Mouse (Mus musculus): ENCODE measurements at regions not wholly inside any gene's neighbourhood (a gene's known extent, or its start where the extent isn't known, plus 50 kb on each side); places are given as distances from the start of the nearest gene placed in this dataset.

- no peak for DNase-seq (ENCODE audit: low spot score)
Measured at GRCm38 (mm10) chr3:33902431-33902830, 58.3 kb upstream of the Ccdc39 start.

- no peak for DNase-seq (ENCODE audit: low spot score)
Measured at GRCm38 (mm10) chr3:33903326-33903725, 59.2 kb upstream of the Ccdc39 start.

GRCm38 (mm10) chr3:33903816-33904215 is 59.7 kb upstream of the Ccdc39 start:
- no peak for DNase-seq (ENCODE audit: low spot score)

GRCm38 (mm10) chr3:33904854-33905678 is 61.0 kb upstream of the Ccdc39 start:
- no peak for DNase-seq (ENCODE audit: low spot score)

GRCm38 (mm10) chr3:33905679-33906007 is 61.5 kb upstream of the Ccdc39 start:
- DNase-seq (ENCODE audit: low spot score) = no peak

GRCm38 (mm10) chr3:33907061-33907460 is 63.0 kb upstream of the Ccdc39 start:
- no peak for DNase-seq (ENCODE audit: low spot score)

GRCm38 (mm10) chr3:33911559-33911958 is 67.4 kb upstream of the Ccdc39 start:
- no peak for DNase-seq (ENCODE audit: low spot score)

GRCm38 (mm10) chr3:33913470-33913869 is 69.4 kb upstream of the Ccdc39 start:
- no peak for DNase-seq (ENCODE audit: low spot score)

GRCm38 (mm10) chr3:33914386-33914785 is 70.3 kb upstream of the Ccdc39 start:
- no peak for DNase-seq (ENCODE audit: low spot score)

GRCm38 (mm10) chr3:33915777-33916176 is 71.7 kb upstream of the Ccdc39 start:
- no peak for DNase-seq (ENCODE audit: low spot score)

GRCm38 (mm10) chr3:33916318-33916717 is 72.2 kb upstream of the Ccdc39 start:
- no peak for DNase-seq (ENCODE audit: low spot score)

GRCm38 (mm10) chr3:33916818-33917217 is 72.7 kb upstream of the Ccdc39 start:
- no peak for DNase-seq (ENCODE audit: low spot score)

GRCm38 (mm10) chr3:33918785-33919184 is 74.7 kb upstream of the Ccdc39 start:
- peak; percentile 59 for DNase-seq (ENCODE audit: low spot score)

GRCm38 (mm10) chr3:33925072-33925471 is 81.0 kb upstream of the Ccdc39 start:
- no peak for DNase-seq (ENCODE audit: low spot score)

GRCm38 (mm10) chr3:33955064-33955463 is 64.7 kb upstream of the Fxr1 start:
- no peak for DNase-seq (ENCODE audit: low spot score)

GRCm38 (mm10) chr3:33955854-33956624 is 63.7 kb upstream of the Fxr1 start:
- peak; percentile 69 for DNase-seq (ENCODE audit: low spot score)

- DNase-seq (ENCODE audit: low spot score) = no peak
Measured at GRCm38 (mm10) chr3:33956625-33957023, 63.1 kb upstream of the Fxr1 start.

GRCm38 (mm10) chr3:33957676-33958075 is 62.1 kb upstream of the Fxr1 start:
- DNase-seq (ENCODE audit: low spot score) = no peak

- no peak for DNase-seq (ENCODE audit: low spot score)
Measured at GRCm38 (mm10) chr3:33958216-33958615, 61.5 kb upstream of the Fxr1 start.

- no peak for DNase-seq (ENCODE audit: low spot score)
Measured at GRCm38 (mm10) chr3:33960211-33960610, 59.5 kb upstream of the Fxr1 start.

GRCm38 (mm10) chr3:33962938-33963337 is 56.8 kb upstream of the Fxr1 start:
- DNase-seq (ENCODE audit: low spot score) = no peak

- DNase-seq (ENCODE audit: low spot score) = no peak
Measured at GRCm38 (mm10) chr3:33967184-33967583, 52.6 kb upstream of the Fxr1 start.

Data from layer of hippocampus, adult 9-10 months (tissue).